Mouse (Mus musculus) heart, postnatal 0 days (tissue): ENCODE measurements around the gene Rgs6. TPM values are rescaled to one million over a fixed set of nuclear protein-coding genes. Genes with fewer than 3 reads are reported as not detected.

ENCODE experiments used
- ATAC-seq: fragments of 200-750 bp; cut with Nextera tagmentation; 2 replicates; pipeline ENCODE4 v1.8.0; 2017; ENCODE audit warnings: low read depth, moderate number of reproducible peaks, moderate library complexity; ENCODE audit not compliant: insufficient read depth
- DNase-seq: peaks from one replicate; pipeline ENCODE4 v3.0.0-alpha.2; 2016; ENCODE audit warnings: low spot score
- H3K27ac ChIP-seq: fragments of 300-500 bp; sonication (generic); 2 replicates; pipeline ENCODE4 v1.5.1; 2014; ENCODE audit warnings: low read depth, mild to moderate bottlenecking
- H3K27me3 ChIP-seq: fragments of 300-500 bp; sonication (generic); 2 replicates; pipeline ENCODE4 v1.6.1; 2014; ENCODE audit warnings: low read length, mixed read lengths; ENCODE audit not compliant: control insufficient read depth, insufficient read depth
- H3K36me3 ChIP-seq: fragments of 300-500 bp; sonication (generic); replicated peaks from 2 replicates; pipeline ENCODE4 v1.6.1; 2014; ENCODE audit warnings: low read length, mixed read lengths; ENCODE audit not compliant: control insufficient read depth, insufficient read depth
- H3K4me1 ChIP-seq: fragments of 300-500 bp; sonication (generic); 2 replicates; pipeline ENCODE4 v1.6.1; 2014; ENCODE audit warnings: antibody characterized with exemption; ENCODE audit not compliant: control insufficient read depth, insufficient read depth
- H3K4me2 ChIP-seq: fragments of 300-500 bp; sonication (generic); 2 replicates; pipeline ENCODE4 v1.6.1; 2014; ENCODE audit warnings: low read depth, mild to moderate bottlenecking, low read length, moderate library complexity
- H3K4me3 ChIP-seq: fragments of 300-500 bp; sonication (generic); 2 replicates; pipeline ENCODE4 v1.5.1; 2014; ENCODE audit warnings: low read depth, low read length
- H3K9ac ChIP-seq: fragments of 300-500 bp; sonication (generic); replicated peaks from 2 replicates; pipeline ENCODE4 v1.6.1; 2014; ENCODE audit warnings: low read depth, low read length, mixed read lengths
- H3K9me3 ChIP-seq: fragments of 300-500 bp; sonication (generic); replicated peaks from 2 replicates; pipeline ENCODE4 v1.6.1; 2016; ENCODE audit warnings: low read length; ENCODE audit not compliant: control insufficient read depth
- CTCF ChIP-seq: IDR thresholded peaks from 2 replicates; pipeline ENCODE4 v1.5.1; 2016; ENCODE audit warnings: antibody characterized with exemption, control low read depth, low read depth
- EP300 ChIP-seq: IDR thresholded peaks from 2 replicates; pipeline ENCODE4 v1.6.1; 2016; ENCODE audit warnings: antibody characterized with exemption, low read depth
- WGBS: fragments of 180-500 bp; shearing (Covaris S2); extraction: QIAGEN DNeasy Blood & Tissue Kit; methylation state at CpG from one replicate; pipeline ENCODE4 v1.1.7; 2014; 5-methylcytosine and 5-hydroxymethylcytosine counted together
- polyA plus RNA-seq: library from polyadenylated mRNA; unstranded; fragments of >200 nt; fragmentation: Nextera tagmentation; extraction: Ambion mirVana; gene quantifications from 2 replicates; pipeline ENCODE4 v1.2.1, GENCODE M21; 2015
- total RNA-seq: library from RNA; depleted of rRNA; stranded (reverse); fragments of >200 nt; gene quantifications from 2 replicates; pipeline ENCODE4 v1.2.3, GENCODE M21; 2014; ENCODE audit warnings: low replicate concordance

Gene Rgs6
- total and polyA plus RNA-seq, 2 experiments from 2014 or later: 12.1 to 16.5 TPM

DNA sequence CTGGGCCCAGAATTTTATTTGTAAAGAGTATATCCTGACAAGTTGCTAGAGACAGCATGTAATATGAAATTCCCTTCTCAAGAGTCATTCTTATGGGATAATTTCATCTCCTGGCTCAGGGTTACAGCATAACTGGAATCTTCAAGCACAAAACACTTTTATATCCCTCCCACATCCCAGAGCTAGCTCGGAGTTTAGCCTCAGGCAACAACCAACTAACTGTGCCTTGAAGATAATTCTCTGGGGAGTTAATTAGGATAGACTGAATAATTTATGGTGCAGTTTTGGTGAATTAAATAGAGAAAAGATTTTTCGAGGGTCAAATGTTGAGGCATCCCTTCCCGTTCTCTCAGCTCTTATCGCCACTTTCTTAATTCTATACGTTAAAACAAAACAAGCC is 214.6 kb downstream of the Rgs6 start:
- Histone ChIP-seq H3K4me1 (no peaks in the 10 kb centered on the region), H3K4me2 (no peak overlapping the region), H3K27me3 (no peaks in the 10 kb centered on the region), H3K9me3 (no peaks in the 10 kb centered on the region), H3K9ac (no peak overlapping the region), H3K36me3 (no peaks in the 10 kb centered on the region), H3K27ac (no peak overlapping the region), H3K4me3 (no peak overlapping the region)
- WGBS: 86% methylated on average over 5 of the region's 5 CpGs
- TF ChIP-seq EP300 (no peak), CTCF (no peak)
- ATAC-seq: no peak
- no peak for DNase-seq

DNA sequence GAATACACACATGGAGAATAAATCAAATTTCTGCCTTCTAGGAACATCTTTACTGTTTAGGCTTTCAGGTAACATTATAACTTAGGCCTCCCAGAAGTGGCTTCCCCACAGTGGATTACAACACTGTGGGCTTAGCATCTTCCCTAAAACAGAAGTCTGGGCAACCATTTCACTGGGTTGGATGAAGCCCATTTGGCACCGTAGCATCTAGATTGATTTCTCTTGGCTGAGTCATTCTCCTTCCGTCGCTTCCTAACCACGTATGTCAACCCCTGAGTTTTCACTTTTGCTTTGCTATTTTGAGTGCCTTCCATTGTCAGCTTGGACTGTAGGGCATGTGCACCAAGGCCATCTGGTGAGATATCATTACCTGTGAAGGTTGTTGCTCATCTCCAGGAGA is 217.1 kb downstream of the Rgs6 start:
- Histone ChIP-seq H3K36me3 (no peaks in the 10 kb centered on the region), H3K4me3 (no peak overlapping the region), H3K9ac (no peak overlapping the region), H3K9me3 (no peaks in the 10 kb centered on the region), H3K27me3 (no peaks in the 10 kb centered on the region), H3K4me2 (no peak overlapping the region), H3K4me1 (0 out of 2 replicates have a peak, but pooled peaks cover 2% of the 10 kb centered on the region), H3K27ac (no peak overlapping the region)
- DNase-seq: no peak
- TF ChIP-seq EP300: no peak
- no peak for TF ChIP-seq CTCF
- 89% methylated on average over 4 of the region's 4 CpGs for WGBS
- no peak for ATAC-seq

DNA sequence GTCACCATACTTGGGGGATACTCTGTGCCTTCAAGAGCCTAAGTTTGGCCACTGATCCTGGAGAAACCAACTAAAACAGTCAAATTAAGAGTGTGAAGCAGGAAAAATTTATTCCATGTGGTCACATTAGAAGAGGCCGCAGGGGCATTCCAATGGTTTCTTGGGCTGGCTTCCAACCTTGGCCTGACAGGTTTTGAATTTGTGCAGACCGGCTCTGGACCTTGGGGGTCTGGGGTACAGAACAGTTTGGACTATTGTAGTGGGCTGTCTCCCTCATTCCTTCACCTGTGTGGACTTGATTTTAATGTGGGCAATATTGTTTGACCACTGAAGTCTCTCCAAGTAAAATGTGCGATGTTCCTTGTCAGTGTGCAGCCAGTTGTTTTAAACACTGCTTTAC is 222.5 kb downstream of the Rgs6 start:
- 84% methylated on average over 3 of the region's 3 CpGs for WGBS
- H3K4me1 ChIP-seq: peaks cover 19% of the 10 kb centered on the region; the same call in 1 of the 2 replicates
- H3K9me3 ChIP-seq: no peaks in the 10 kb centered on the region
- H3K4me3 ChIP-seq: no peak overlapping the region
- H3K27me3 ChIP-seq: no peaks in the 10 kb centered on the region
- H3K27ac ChIP-seq: 0 out of 2 replicates have a peak overlapping the region, but pooled peaks have one; percentile 44
- H3K36me3 ChIP-seq: no peaks in the 10 kb centered on the region
- no peak for TF ChIP-seq CTCF
- no peak for TF ChIP-seq EP300
- no peak for DNase-seq
- no peak overlapping the region for H3K4me2 ChIP-seq
- ATAC-seq: no peak
- H3K9ac ChIP-seq: no peak overlapping the region

DNA sequence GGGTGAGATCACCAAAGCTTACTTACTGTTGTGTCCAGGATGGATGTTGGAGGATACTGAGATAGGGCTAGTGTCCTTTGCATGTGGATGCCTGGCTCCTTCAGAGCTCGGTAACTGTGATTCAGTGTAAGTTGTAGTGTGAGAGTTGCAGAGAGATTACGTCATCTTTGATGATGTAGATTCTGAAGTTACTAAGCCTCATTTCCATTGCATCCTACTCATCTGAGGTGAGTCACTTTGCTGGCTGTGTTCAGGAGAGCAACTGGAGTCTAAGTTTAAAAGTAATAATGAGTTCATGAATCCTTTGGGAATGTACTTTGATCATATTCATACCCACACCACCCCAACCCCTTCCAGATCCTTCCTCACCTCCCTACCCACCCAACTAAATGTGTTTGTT is 227.9 kb downstream of the Rgs6 start:
- no peak for TF ChIP-seq CTCF
- TF ChIP-seq EP300: no peak
- ATAC-seq: no peak
- H3K27ac ChIP-seq: no peak overlapping the region
- H3K36me3 ChIP-seq: no peaks in the 10 kb centered on the region
- H3K27me3 ChIP-seq: no peaks in the 10 kb centered on the region
- H3K4me3 ChIP-seq: no peak overlapping the region
- no peaks in the 10 kb centered on the region for H3K9me3 ChIP-seq
- no peak for DNase-seq
- peaks cover 10% of the 10 kb centered on the region; the same call in 1 of the 2 replicates for H3K4me1 ChIP-seq
- no peak overlapping the region for H3K4me2 ChIP-seq
- WGBS: 80% methylated on average over 2 of the region's 2 CpGs
- H3K9ac ChIP-seq: no peak overlapping the region

DNA sequence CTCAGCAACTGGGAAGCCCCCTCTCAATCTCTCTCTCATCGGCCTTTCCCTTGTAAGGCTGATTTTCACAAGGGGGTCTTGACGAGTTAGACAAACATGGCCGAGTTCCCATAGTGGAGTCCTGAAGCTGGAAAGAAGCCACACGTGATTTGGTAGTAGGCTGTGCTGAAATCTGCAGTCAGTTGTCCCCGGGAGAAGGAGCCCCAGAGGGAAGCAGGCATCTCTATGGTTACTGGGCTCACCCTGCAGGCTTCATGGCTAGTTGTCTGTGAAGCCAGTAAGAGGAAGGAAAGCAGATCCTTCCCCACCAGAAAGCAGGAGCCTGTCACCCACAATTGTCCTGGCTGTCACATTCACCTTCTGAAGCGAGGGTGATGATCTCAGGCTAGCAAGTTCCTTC is 231.2 kb downstream of the Rgs6 start:
- no peaks in the 10 kb centered on the region for H3K27me3 ChIP-seq
- no peak overlapping the region for H3K4me2 ChIP-seq
- H3K9me3 ChIP-seq: no peaks in the 10 kb centered on the region
- H3K4me3 ChIP-seq: no peak overlapping the region
- DNase-seq (no peak), ATAC-seq (no peak)
- H3K36me3 ChIP-seq: no peaks in the 10 kb centered on the region
- H3K27ac ChIP-seq: no peak overlapping the region
- 57% methylated on average over 6 of the region's 6 CpGs for WGBS
- no peak for TF ChIP-seq EP300
- no peak for TF ChIP-seq CTCF
- H3K4me1 ChIP-seq: no peaks in the 10 kb centered on the region
- H3K9ac ChIP-seq: no peak overlapping the region

DNA sequence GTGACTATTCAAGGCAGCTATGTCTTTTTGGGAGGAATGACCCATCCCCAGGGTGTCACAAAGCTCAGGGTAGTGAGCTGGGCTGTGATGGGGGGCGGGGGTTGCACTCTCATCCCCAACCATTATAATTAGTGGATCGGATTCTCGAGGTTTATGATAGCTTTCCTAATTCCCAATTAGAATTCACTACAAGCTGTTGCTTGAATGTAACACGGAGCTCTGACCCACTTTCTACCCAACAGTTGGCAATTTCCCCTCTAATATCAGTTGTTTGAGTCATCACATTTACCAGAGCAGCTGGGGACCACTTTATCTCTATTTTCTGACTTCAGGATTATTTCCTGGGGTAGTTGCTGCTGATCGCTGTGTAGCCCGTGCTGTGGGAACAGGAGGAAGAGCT is 231.9 kb downstream of the Rgs6 start:
- Histone ChIP-seq H3K27ac (no peak overlapping the region), H3K9ac (no peak overlapping the region), H3K4me1 (no peaks in the 10 kb centered on the region), H3K27me3 (no peaks in the 10 kb centered on the region), H3K9me3 (no peaks in the 10 kb centered on the region), H3K4me2 (no peak overlapping the region), H3K36me3 (no peaks in the 10 kb centered on the region), H3K4me3 (no peak overlapping the region)
- TF ChIP-seq EP300: no peak
- WGBS: 77% methylated on average over 6 of the region's 6 CpGs
- DNase-seq (no peak), ATAC-seq (no peak)
